Mouse (Mus musculus): ENCODE measurements around the gene Krt72. TPM values are rescaled to one million over a fixed set of nuclear protein-coding genes. Genes with fewer than 3 reads are reported as not detected.

The Krt72 gene
- polyA plus RNA-seq (2014; fragmentation: Nextera tagmentation; extraction: Ambion mirVana) = not detected in 2 replicates

GRCm38 (mm10) chr15:101786360-101786759 lies at the start of gene Krt72:
TSS of gene Krt72 (minus strand) at chr15:101786460.
- WGBS = 93% methylated on average over 18 of the region's 18 CpGs
- no peaks in the 10 kb centered on the region for H3K36me3 ChIP-seq (ENCODE audit: control insufficient read depth, insufficient read depth, low read length)
- no peaks in the 10 kb centered on the region for H3K9me3 ChIP-seq (replicated peaks; ENCODE audit: control insufficient read depth, low read length)

GRCm38 (mm10) chr15:101834784-101835328 lies 48.6 kb upstream of the Krt72 start:
- Histone ChIP-seq H3K4me1 (ENCODE audit: control insufficient read depth, insufficient read depth, low read length) (no peaks in the 10 kb centered on the region), H3K9ac (ENCODE audit: low read length) (no peak overlapping the region), H3K27me3 (replicated peaks; ENCODE audit: control insufficient read depth, insufficient read depth, low read length) (no peaks in the 10 kb centered on the region), H3K36me3 (ENCODE audit: control insufficient read depth, insufficient read depth, low read length) (no peaks in the 10 kb centered on the region), H3K9me3 (replicated peaks; ENCODE audit: control insufficient read depth, low read length) (no peaks in the 10 kb centered on the region), H3K4me3 (ENCODE audit: low read depth, low read length) (no peak overlapping the region), H3K4me2 (ENCODE audit: low read length) (no peak overlapping the region), H3K27ac (ENCODE audit: low read depth, low read length) (no peak overlapping the region)
- DNase-seq (ENCODE audit: low spot score) (no peak), ATAC-seq (no peak)
- 68% methylated on average over 5 of the region's 5 CpGs for WGBS

More at GRCm38 (mm10) chr15:101786360-101786759, at the start of gene Krt72:
- Histone ChIP-seq H3K4me1 (ENCODE audit: control insufficient read depth, insufficient read depth, low read length) (peaks cover 9% of the 10 kb centered on the region), H3K27me3 (replicated peaks; ENCODE audit: control insufficient read depth, insufficient read depth, low read length) (no peaks in the 10 kb centered on the region), H3K9ac (ENCODE audit: low read length) (no peak within 1 kb of the TSS), H3K4me3 (ENCODE audit: low read depth, low read length) (no peak within 1 kb of the TSS), H3K27ac (ENCODE audit: low read depth, low read length) (no peak within 1 kb of the TSS), H3K4me2 (ENCODE audit: low read length) (no peak within 1 kb of the TSS)
- DNase-seq (ENCODE audit: low spot score) (no peak), ATAC-seq (no peak)

GRCm38 (mm10) chr15:101833131-101833530 lies 46.9 kb upstream of the Krt72 start:
- H3K9ac ChIP-seq (ENCODE audit: low read length) = no peak overlapping the region
- H3K4me3 ChIP-seq (ENCODE audit: low read depth, low read length) = no peak overlapping the region
- WGBS = 69% methylated on average over 6 of the region's 6 CpGs
- no peaks in the 10 kb centered on the region for H3K36me3 ChIP-seq (ENCODE audit: control insufficient read depth, insufficient read depth, low read length)
- no peak overlapping the region for H3K27ac ChIP-seq (ENCODE audit: low read depth, low read length)
- DNase-seq (ENCODE audit: low spot score) = no peak
- no peak overlapping the region for H3K4me2 ChIP-seq (ENCODE audit: low read length)
- H3K4me1 ChIP-seq (ENCODE audit: control insufficient read depth, insufficient read depth, low read length) = no peaks in the 10 kb centered on the region
- H3K9me3 ChIP-seq (replicated peaks; ENCODE audit: control insufficient read depth, low read length) = no peaks in the 10 kb centered on the region
- no peaks in the 10 kb centered on the region for H3K27me3 ChIP-seq (replicated peaks; ENCODE audit: control insufficient read depth, insufficient read depth, low read length)
- no peak for ATAC-seq

- ATAC-seq (no peak), DNase-seq (ENCODE audit: low spot score) (peak; percentile 37)
- Histone ChIP-seq H3K4me3 (ENCODE audit: low read depth, low read length) (no peak overlapping the region), H3K4me2 (ENCODE audit: low read length) (no peak overlapping the region), H3K27me3 (replicated peaks; ENCODE audit: control insufficient read depth, insufficient read depth, low read length) (no peaks in the 10 kb centered on the region), H3K36me3 (ENCODE audit: control insufficient read depth, insufficient read depth, low read length) (no peaks in the 10 kb centered on the region), H3K27ac (ENCODE audit: low read depth, low read length) (no peak overlapping the region), H3K9ac (ENCODE audit: low read length) (no peak overlapping the region), H3K9me3 (replicated peaks; ENCODE audit: control insufficient read depth, low read length) (no peaks in the 10 kb centered on the region), H3K4me1 (ENCODE audit: control insufficient read depth, insufficient read depth, low read length) (no peaks in the 10 kb centered on the region)
- WGBS = 49% methylated on average over 5 of the region's 5 CpGs
These were observed 43.2 kb upstream of the Krt72 start for GRCm38 (mm10) chr15:101829441-101829840.

GRCm38 (mm10) chr15:101821786-101822185 lies 35.5 kb upstream of the Krt72 start:
- whole genome bisulfite sequencing = 18% methylated on average over 3 of the region's 3 CpGs
- H3K4me1 ChIP-seq (ENCODE audit: control insufficient read depth, insufficient read depth, low read length) = no peaks in the 10 kb centered on the region
- no peaks in the 10 kb centered on the region for H3K9me3 ChIP-seq (replicated peaks; ENCODE audit: control insufficient read depth, low read length)
- no peaks in the 10 kb centered on the region for H3K36me3 ChIP-seq (ENCODE audit: control insufficient read depth, insufficient read depth, low read length)
- H3K27me3 ChIP-seq (replicated peaks; ENCODE audit: control insufficient read depth, insufficient read depth, low read length) = no peaks in the 10 kb centered on the region
- no peak overlapping the region for H3K4me2 ChIP-seq (ENCODE audit: low read length)
- H3K27ac ChIP-seq (ENCODE audit: low read depth, low read length) = no peak overlapping the region
- no peak overlapping the region for H3K4me3 ChIP-seq (ENCODE audit: low read depth, low read length)
- no peak for ATAC-seq
- no peak overlapping the region for H3K9ac ChIP-seq (ENCODE audit: low read length)
- no peak for DNase-seq (ENCODE audit: low spot score)

GRCm38 (mm10) chr15:101817875-101818274 lies 31.6 kb upstream of the Krt72 start, which contains the start of gene Krt2:
TSS of gene Krt2 (minus strand) at chr15:101818169.
- ATAC-seq (no peak), DNase-seq (ENCODE audit: low spot score) (no peak)
- Histone ChIP-seq H3K4me3 (ENCODE audit: low read depth, low read length) (no peak within 1 kb of the TSS), H3K9ac (ENCODE audit: low read length) (no peak within 1 kb of the TSS), H3K4me1 (ENCODE audit: control insufficient read depth, insufficient read depth, low read length) (no peaks in the 10 kb centered on the region), H3K27me3 (replicated peaks; ENCODE audit: control insufficient read depth, insufficient read depth, low read length) (no peaks in the 10 kb centered on the region), H3K4me2 (ENCODE audit: low read length) (no peak within 1 kb of the TSS), H3K36me3 (ENCODE audit: control insufficient read depth, insufficient read depth, low read length) (no peaks in the 10 kb centered on the region), H3K9me3 (replicated peaks; ENCODE audit: control insufficient read depth, low read length) (no peaks in the 10 kb centered on the region), H3K27ac (ENCODE audit: low read depth, low read length) (no peak within 1 kb of the TSS)
- WGBS = 88% methylated on average over 16 of the region's 16 CpGs

GRCm38 (mm10) chr15:101803052-101803822 lies 17.0 kb upstream of the Krt72 start:
- 76% methylated on average over 11 of the region's 11 CpGs for WGBS
- Histone ChIP-seq H3K9me3 (replicated peaks; ENCODE audit: control insufficient read depth, low read length) (no peaks in the 10 kb centered on the region), H3K9ac (ENCODE audit: low read length) (no peak overlapping the region), H3K36me3 (ENCODE audit: control insufficient read depth, insufficient read depth, low read length) (no peaks in the 10 kb centered on the region), H3K4me1 (ENCODE audit: control insufficient read depth, insufficient read depth, low read length) (0 out of 2 replicates have a peak, but pooled peaks cover 5% of the 10 kb centered on the region), H3K27me3 (replicated peaks; ENCODE audit: control insufficient read depth, insufficient read depth, low read length) (no peaks in the 10 kb centered on the region), H3K4me2 (ENCODE audit: low read length) (no peak overlapping the region), H3K27ac (ENCODE audit: low read depth, low read length) (no peak overlapping the region), H3K4me3 (ENCODE audit: low read depth, low read length) (no peak overlapping the region)
- DNase-seq (ENCODE audit: low spot score) (peak; percentile 68), ATAC-seq (peak; percentile 67)

- 58% methylated on average over 6 of the region's 6 CpGs for WGBS
- Histone ChIP-seq H3K4me2 (ENCODE audit: low read length) (no peak within 1 kb of the TSS), H3K27me3 (replicated peaks; ENCODE audit: control insufficient read depth, insufficient read depth, low read length) (no peaks in the 10 kb centered on the region), H3K4me1 (ENCODE audit: control insufficient read depth, insufficient read depth, low read length) (0 out of 2 replicates have a peak, but pooled peaks cover 5% of the 10 kb centered on the region), H3K9me3 (replicated peaks; ENCODE audit: control insufficient read depth, low read length) (no peaks in the 10 kb centered on the region), H3K27ac (ENCODE audit: low read depth, low read length) (peak within 1 kb of the TSS; percentile 48; the same call in 1 of the 2 replicates), H3K9ac (ENCODE audit: low read length) (no peak within 1 kb of the TSS), H3K4me3 (ENCODE audit: low read depth, low read length) (no peak within 1 kb of the TSS), H3K36me3 (ENCODE audit: control insufficient read depth, insufficient read depth, low read length) (no peaks in the 10 kb centered on the region)
- ATAC-seq (0 out of 2 replicates have a peak, but pooled peaks have one; percentile 37), DNase-seq (ENCODE audit: low spot score) (peak; percentile 61)
These were observed 16.1 kb upstream of the Krt72 start, which contains the start of gene Krt73 for GRCm38 (mm10) chr15:101802296-101802835. TSS of gene Krt73 (minus strand) at chr15:101802346.
